Mouse (Mus musculus) small intestine, adult 2 months (tissue): ENCODE results near the gene Trpm3. TPM values are rescaled to one million over a fixed set of nuclear protein-coding genes. Genes with fewer than 3 reads are reported as not detected.
A peak's percentile ranks its signal among the peaks of the same experiment; 100 is the strongest.

Experiments
- H3K27ac ChIP-seq: fragments of 200-500 bp; 2 replicates; pipeline ENCODE4 v1.5.1; 2012; ENCODE audit warnings: low read depth, low read length, control low read depth, inconsistent platforms; ENCODE audit not compliant: insufficient read depth
- H3K27me3 ChIP-seq: fragments of 200-500 bp; 2 replicates; pipeline ENCODE4 v1.6.1; 2012; ENCODE audit warnings: mild to moderate bottlenecking, moderate library complexity, low read length, inconsistent platforms; ENCODE audit not compliant: control insufficient read depth, insufficient read depth
- H3K36me3 ChIP-seq: fragments of 200-500 bp; 2 replicates; pipeline ENCODE4 v1.6.1; 2012; ENCODE audit warnings: mild to moderate bottlenecking, low read length, control low read depth, inconsistent platforms; ENCODE audit not compliant: control insufficient read depth, insufficient read depth
- H3K4me1 ChIP-seq: fragments of 200-500 bp; 2 replicates; pipeline ENCODE4 v1.6.1; 2012; ENCODE audit warnings: low read length, inconsistent platforms, mixed read lengths; ENCODE audit not compliant: control insufficient read depth, insufficient read depth, insufficient read length
- H3K4me3 ChIP-seq: fragments of 200-500 bp; 2 replicates; pipeline ENCODE4 v1.5.1; 2012; ENCODE audit warnings: low read depth, mild to moderate bottlenecking, control low read depth, inconsistent platforms, low read length, moderate library complexity
- CTCF ChIP-seq: fragments of 200-500 bp; IDR thresholded peaks from 2 replicates; pipeline ENCODE4 v1.5.1; 2012; ENCODE audit warnings: low read depth, mild to moderate bottlenecking, control low read depth, inconsistent platforms, low read length, moderate library complexity, mixed read lengths; ENCODE audit not compliant: insufficient replicate concordance, insufficient read length; ENCODE audit errors: extremely low read depth
- POLR2A ChIP-seq: fragments of 200-500 bp; IDR thresholded peaks from 2 replicates; pipeline ENCODE4 v1.6.1; 2012; ENCODE audit warnings: low read depth, mild to moderate bottlenecking, control low read depth, inconsistent platforms, low read length, moderate library complexity
- WGBS: fragments of 180-500 bp; shearing (Covaris S2); methylation state at CpG from one replicate; pipeline ENCODE4 v1.1.7; 2018; 5-methylcytosine and 5-hydroxymethylcytosine counted together
- polyA plus RNA-seq: library from polyadenylated mRNA; depleted of rRNA; stranded (reverse); fragments of >200 nt; gene quantifications from 2 replicates; pipeline ENCODE4 v1.2.3, GENCODE M21; 2012

Gene Trpm3
- polyA plus RNA-seq, 1 experiment, result 0.09 TPM

GRCm38 (mm10) chr19:22503469-22503868 lies 364.6 kb downstream of the Trpm3 start:
- no peaks in the 10 kb centered on the region for H3K36me3 ChIP-seq
- H3K4me1 ChIP-seq, result no peaks in the 10 kb centered on the region
- no peak overlapping the region for H3K4me3 ChIP-seq
- 69% methylated on average over 6 of the region's 6 CpGs for WGBS
- no peak for TF ChIP-seq CTCF
- no peak for TF ChIP-seq POLR2A
- H3K27me3 ChIP-seq, result no peaks in the 10 kb centered on the region
- no peak overlapping the region for H3K27ac ChIP-seq

GRCm38 (mm10) chr19:22518508-22518907 lies 379.7 kb downstream of the Trpm3 start:
- Histone ChIP-seq H3K27me3 (no peaks in the 10 kb centered on the region), H3K36me3 (no peaks in the 10 kb centered on the region), H3K4me3 (no peak overlapping the region), H3K4me1 (no peaks in the 10 kb centered on the region), H3K27ac (no peak overlapping the region)
- WGBS, result 62% methylated on average over 6 of the region's 6 CpGs
- TF ChIP-seq POLR2A, result no peak
- no peak for TF ChIP-seq CTCF

GRCm38 (mm10) chr19:22527944-22528343 lies 389.1 kb downstream of the Trpm3 start:
- Histone ChIP-seq H3K27ac (no peak overlapping the region), H3K36me3 (no peaks in the 10 kb centered on the region), H3K27me3 (no peaks in the 10 kb centered on the region), H3K4me3 (no peak overlapping the region), H3K4me1 (no peaks in the 10 kb centered on the region)
- TF ChIP-seq POLR2A (no peak), CTCF (no peak)

- TF ChIP-seq CTCF (no peak), POLR2A (no peak)
- Histone ChIP-seq H3K4me1 (no peaks in the 10 kb centered on the region), H3K27me3 (no peaks in the 10 kb centered on the region), H3K4me3 (no peak overlapping the region), H3K36me3 (no peaks in the 10 kb centered on the region), H3K27ac (no peak overlapping the region)
- WGBS, result 79% methylated on average over 6 of the region's 6 CpGs
Observed at GRCm38 (mm10) chr19:22542990-22543709, 404.3 kb downstream of the Trpm3 start.

GRCm38 (mm10) chr19:22552179-22552578 lies 413.3 kb downstream of the Trpm3 start:
- H3K4me3 ChIP-seq, result no peak overlapping the region
- TF ChIP-seq CTCF, result peak; percentile 35; the same call in 1 of the 2 replicates
- TF ChIP-seq POLR2A, result no peak
- no peak overlapping the region for H3K27ac ChIP-seq
- H3K36me3 ChIP-seq, result no peaks in the 10 kb centered on the region
- 24% methylated on average over 5 of the region's 5 CpGs for WGBS
- H3K27me3 ChIP-seq, result no peaks in the 10 kb centered on the region
- no peaks in the 10 kb centered on the region for H3K4me1 ChIP-seq

- Histone ChIP-seq H3K4me3 (no peak overlapping the region), H3K27ac (no peak overlapping the region), H3K36me3 (no peaks in the 10 kb centered on the region), H3K27me3 (no peaks in the 10 kb centered on the region), H3K4me1 (no peaks in the 10 kb centered on the region)
- WGBS, result 40% methylated on average over 7 of the region's 7 CpGs
- TF ChIP-seq POLR2A, result no peak
- TF ChIP-seq CTCF, result no peak
Observed at GRCm38 (mm10) chr19:22554421-22554941, 415.6 kb downstream of the Trpm3 start.

- Histone ChIP-seq H3K27me3 (no peaks in the 10 kb centered on the region), H3K27ac (no peak overlapping the region), H3K4me1 (no peaks in the 10 kb centered on the region), H3K4me3 (no peak overlapping the region), H3K36me3 (no peaks in the 10 kb centered on the region)
- 81% methylated on average over 11 of the region's 11 CpGs for whole genome bisulfite sequencing
- no peak for TF ChIP-seq POLR2A
- no peak for TF ChIP-seq CTCF
Observed at GRCm38 (mm10) chr19:22572396-22572795, 433.6 kb downstream of the Trpm3 start.
